Mouse (Mus musculus): ENCODE measurements at regions not wholly inside any gene's neighbourhood (a gene's known extent, or its start where the extent isn't known, plus 50 kb on each side); places are given as distances from the start of the nearest gene placed in this dataset.

DNA sequence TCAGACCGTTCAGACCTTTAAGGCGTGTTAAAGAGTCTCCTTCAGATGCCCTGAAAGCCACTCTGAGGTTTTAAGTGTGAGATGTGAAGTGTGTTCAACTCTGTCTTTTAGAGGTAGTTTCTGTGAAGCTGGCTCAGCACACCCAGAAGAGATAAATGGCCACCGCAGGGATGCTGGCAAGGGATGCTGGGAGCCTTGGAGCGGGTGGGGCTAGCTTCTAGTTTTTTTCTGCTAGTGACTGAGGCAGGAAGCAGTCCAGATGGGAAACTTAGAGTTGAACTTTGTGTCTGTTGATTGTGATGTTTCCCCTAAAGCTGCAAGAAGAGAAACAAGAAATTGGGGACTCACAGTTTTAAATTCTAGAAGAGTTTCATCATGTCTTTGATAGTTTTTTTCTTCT, 143.5 kb downstream of the Cdca7 start:
- 49% methylated on average over 4 of the region's 4 CpGs for WGBS
- no peak for ATAC-seq (ENCODE audit: insufficient number of reproducible peaks, insufficient read depth, low FRiP score, low TSS enrichment, low read depth)
- Histone ChIP-seq H3K4me2 (no peak overlapping the region), H3K9me3 (no peaks in the 10 kb centered on the region), H3K4me3 (no peak overlapping the region), H3K36me3 (no peaks in the 10 kb centered on the region), H3K9ac (no peak overlapping the region), H3K27me3 (no peaks in the 10 kb centered on the region), H3K4me1 (peaks cover 23% of the 10 kb centered on the region), H3K27ac (peak overlapping the region; percentile 58)

- peak overlapping the region; percentile 24 for H3K4me3 ChIP-seq
- no peaks in the 10 kb centered on the region for H3K27me3 ChIP-seq
- no peaks in the 10 kb centered on the region for H3K36me3 ChIP-seq
- peak overlapping the region; percentile 11; the same call in 1 of the 2 replicates for H3K9ac ChIP-seq
- peaks cover 18% of the 10 kb centered on the region for H3K4me1 ChIP-seq
- H3K4me2 ChIP-seq: peak overlapping the region; percentile 50
- peak overlapping the region; percentile 84 for H3K27ac ChIP-seq
- WGBS: 4% methylated on average over 9 of the region's 9 CpGs
- H3K9me3 ChIP-seq: no peaks in the 10 kb centered on the region
- ATAC-seq (ENCODE audit: insufficient number of reproducible peaks, insufficient read depth, low FRiP score, low TSS enrichment, low read depth): no peak
These were observed 144.3 kb downstream of the Cdca7 start for GRCm38 (mm10) chr2:72620182-72620652.

DNA sequence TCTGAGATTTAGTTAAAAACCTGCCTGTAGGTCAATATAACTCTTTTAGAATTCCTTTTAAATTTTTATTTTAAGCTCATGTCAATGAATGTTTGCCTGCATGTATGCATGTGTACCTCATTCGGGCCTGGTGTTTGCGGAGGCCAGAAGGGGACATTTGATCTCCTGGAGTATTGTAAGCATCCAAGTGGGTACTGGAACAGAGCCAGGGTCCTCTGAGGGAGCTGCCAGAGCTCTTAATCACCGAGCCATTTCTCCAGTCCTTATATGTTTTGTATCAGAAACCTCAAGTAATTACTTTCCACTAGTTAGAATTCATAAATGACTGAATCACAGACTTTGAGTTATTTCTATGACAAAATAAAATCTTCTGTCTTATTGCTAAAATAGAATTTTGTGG, 152.0 kb downstream of the Cdca7 start:
- peak overlapping the region; percentile 90; the same call in 1 of the 2 replicates for H3K27ac ChIP-seq
- no peak overlapping the region for H3K4me2 ChIP-seq
- H3K4me3 ChIP-seq: no peak overlapping the region
- no peak for ATAC-seq (ENCODE audit: insufficient number of reproducible peaks, insufficient read depth, low FRiP score, low TSS enrichment, low read depth)
- H3K4me1 ChIP-seq: peaks cover 31% of the 10 kb centered on the region
- H3K9ac ChIP-seq: no peak overlapping the region
- H3K27me3 ChIP-seq: no peaks in the 10 kb centered on the region
- WGBS: 24% methylated on average over 3 of the region's 3 CpGs
- no peaks in the 10 kb centered on the region for H3K36me3 ChIP-seq
- no peaks in the 10 kb centered on the region for H3K9me3 ChIP-seq

DNA sequence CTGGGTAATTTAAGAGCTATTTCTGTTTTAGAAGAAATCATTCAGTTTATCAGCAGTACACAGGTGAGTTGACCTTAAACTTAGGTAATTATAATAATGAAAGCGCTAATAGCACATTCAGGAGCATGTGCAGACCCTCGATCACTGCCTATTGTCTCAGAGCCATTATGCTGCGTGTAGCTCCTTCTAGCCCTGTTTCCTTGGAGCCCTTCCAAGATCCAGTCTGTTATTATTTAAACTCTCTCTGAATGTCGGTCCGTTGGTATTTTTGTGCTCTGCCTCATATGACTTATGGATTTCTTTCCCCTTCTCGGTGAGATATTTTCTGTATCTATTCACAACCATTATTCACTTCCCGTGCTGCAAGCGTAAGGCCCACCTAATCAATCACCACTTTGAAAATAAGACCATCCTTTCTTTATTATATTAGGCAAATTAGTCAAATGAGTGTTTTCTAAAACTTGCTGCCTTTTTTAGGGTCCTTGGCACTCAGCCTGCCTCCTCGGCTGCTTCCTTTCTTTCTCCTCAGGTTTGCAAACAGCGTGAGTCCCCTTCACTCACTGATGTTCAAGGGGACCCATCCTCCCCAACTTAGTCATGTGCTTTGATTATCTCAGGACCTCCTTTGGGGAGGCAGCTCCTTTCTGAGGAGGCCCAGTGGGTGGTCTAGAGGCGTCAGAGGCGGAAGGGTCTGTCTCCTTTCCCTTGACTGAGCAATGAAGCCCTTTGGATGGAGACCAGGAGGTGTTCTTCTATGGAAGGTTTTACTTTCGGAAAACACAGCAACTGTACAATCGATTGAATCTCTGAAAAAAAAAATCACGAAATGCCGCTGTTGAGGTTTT, 152.9 kb downstream of the Cdca7 start:
- H3K9me3 ChIP-seq: no peaks in the 10 kb centered on the region
- no peak overlapping the region for H3K4me3 ChIP-seq
- peak overlapping the region; percentile 90 for H3K27ac ChIP-seq
- no peak for ATAC-seq (ENCODE audit: insufficient number of reproducible peaks, insufficient read depth, low FRiP score, low TSS enrichment, low read depth)
- H3K9ac ChIP-seq: no peak overlapping the region; the same call in 1 of the 2 replicates
- no peaks in the 10 kb centered on the region for H3K36me3 ChIP-seq
- peak overlapping the region; percentile 36 for H3K4me2 ChIP-seq
- WGBS: 37% methylated on average over 16 of the region's 16 CpGs
- peaks cover 31% of the 10 kb centered on the region for H3K4me1 ChIP-seq
- H3K27me3 ChIP-seq: no peaks in the 10 kb centered on the region

DNA sequence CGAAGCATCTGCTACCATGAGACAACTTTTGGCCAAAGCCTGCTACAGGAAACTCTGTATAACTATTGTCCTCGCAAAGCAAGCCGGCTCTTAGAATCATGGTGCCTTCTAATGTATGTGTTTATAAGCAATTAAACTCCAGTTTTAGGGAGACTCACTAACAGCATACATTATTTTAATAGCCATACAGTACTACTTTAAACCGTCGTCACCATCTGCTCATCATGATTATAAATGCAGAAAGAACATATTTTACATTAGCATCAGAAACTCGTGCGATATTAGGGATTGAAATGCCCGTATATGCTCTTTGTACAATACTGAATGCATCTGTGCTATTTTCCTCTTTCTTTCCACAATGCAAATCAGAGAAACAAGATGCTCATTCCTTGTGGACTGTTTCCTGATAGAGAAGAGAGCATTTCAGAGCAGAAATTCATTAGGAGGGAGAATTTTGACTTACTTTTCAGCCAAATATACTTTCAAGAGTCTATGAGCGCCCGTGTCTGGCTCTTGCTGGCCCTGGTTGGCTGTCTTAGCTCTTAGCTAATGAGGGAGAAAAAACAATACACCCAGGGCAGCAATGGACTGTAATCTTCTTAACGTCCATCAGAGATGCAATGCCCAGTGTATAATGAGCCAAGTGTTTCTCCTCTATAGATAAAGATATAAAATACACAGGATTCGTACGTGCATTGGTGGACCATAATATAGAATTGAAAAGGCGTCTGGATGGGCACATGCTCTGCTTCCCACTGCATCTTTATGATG, 153.9 kb downstream of the Cdca7 start:
- 81% methylated on average over 14 of the region's 14 CpGs for WGBS
- Histone ChIP-seq H3K9ac (no peak overlapping the region), H3K4me2 (no peak overlapping the region), H3K36me3 (no peaks in the 10 kb centered on the region), H3K27me3 (no peaks in the 10 kb centered on the region), H3K27ac (peak overlapping the region; percentile 90; the same call in 1 of the 2 replicates), H3K4me1 (peaks cover 31% of the 10 kb centered on the region), H3K9me3 (0 out of 2 replicates have a peak, but pooled peaks cover 3% of the 10 kb centered on the region), H3K4me3 (no peak overlapping the region)
- no peak for ATAC-seq (ENCODE audit: insufficient number of reproducible peaks, insufficient read depth, low FRiP score, low TSS enrichment, low read depth)

- WGBS: 40% methylated on average over 9 of the region's 9 CpGs
- ATAC-seq (ENCODE audit: insufficient number of reproducible peaks, insufficient read depth, low FRiP score, low TSS enrichment, low read depth): no peak
- Histone ChIP-seq H3K4me3 (no peak overlapping the region), H3K9me3 (0 out of 2 replicates have a peak, but pooled peaks cover 3% of the 10 kb centered on the region), H3K9ac (no peak overlapping the region), H3K4me2 (no peak overlapping the region), H3K27me3 (no peaks in the 10 kb centered on the region), H3K36me3 (no peaks in the 10 kb centered on the region), H3K4me1 (peaks cover 15% of the 10 kb centered on the region), H3K27ac (no peak overlapping the region)
These were observed 162.1 kb downstream of the Cdca7 start for GRCm38 (mm10) chr2:72637881-72638620.

GRCm38 (mm10) chr2:72639022-72639421, 163.1 kb downstream of the Cdca7 start:
- no peak overlapping the region for H3K4me3 ChIP-seq
- no peaks in the 10 kb centered on the region for H3K36me3 ChIP-seq
- 0 out of 2 replicates have a peak, but pooled peaks cover 2% of the 10 kb centered on the region for H3K9me3 ChIP-seq
- H3K27me3 ChIP-seq: no peaks in the 10 kb centered on the region
- WGBS: 47% methylated on average over 4 of the region's 4 CpGs
- H3K27ac ChIP-seq: no peak overlapping the region
- no peak overlapping the region for H3K9ac ChIP-seq
- H3K4me1 ChIP-seq: peaks cover 16% of the 10 kb centered on the region
- no peak for ATAC-seq (ENCODE audit: insufficient number of reproducible peaks, insufficient read depth, low FRiP score, low TSS enrichment, low read depth)
- H3K4me2 ChIP-seq: no peak overlapping the region

GRCm38 (mm10) chr2:72641228-72641627, 165.3 kb downstream of the Cdca7 start:
- no peak overlapping the region for H3K4me2 ChIP-seq
- H3K4me3 ChIP-seq: no peak overlapping the region
- H3K9me3 ChIP-seq: no peaks in the 10 kb centered on the region
- no peak overlapping the region for H3K9ac ChIP-seq
- H3K36me3 ChIP-seq: no peaks in the 10 kb centered on the region
- ATAC-seq (ENCODE audit: insufficient number of reproducible peaks, insufficient read depth, low FRiP score, low TSS enrichment, low read depth): no peak
- H3K27ac ChIP-seq: no peak overlapping the region
- no peaks in the 10 kb centered on the region for H3K27me3 ChIP-seq
- peaks cover 19% of the 10 kb centered on the region for H3K4me1 ChIP-seq

DNA sequence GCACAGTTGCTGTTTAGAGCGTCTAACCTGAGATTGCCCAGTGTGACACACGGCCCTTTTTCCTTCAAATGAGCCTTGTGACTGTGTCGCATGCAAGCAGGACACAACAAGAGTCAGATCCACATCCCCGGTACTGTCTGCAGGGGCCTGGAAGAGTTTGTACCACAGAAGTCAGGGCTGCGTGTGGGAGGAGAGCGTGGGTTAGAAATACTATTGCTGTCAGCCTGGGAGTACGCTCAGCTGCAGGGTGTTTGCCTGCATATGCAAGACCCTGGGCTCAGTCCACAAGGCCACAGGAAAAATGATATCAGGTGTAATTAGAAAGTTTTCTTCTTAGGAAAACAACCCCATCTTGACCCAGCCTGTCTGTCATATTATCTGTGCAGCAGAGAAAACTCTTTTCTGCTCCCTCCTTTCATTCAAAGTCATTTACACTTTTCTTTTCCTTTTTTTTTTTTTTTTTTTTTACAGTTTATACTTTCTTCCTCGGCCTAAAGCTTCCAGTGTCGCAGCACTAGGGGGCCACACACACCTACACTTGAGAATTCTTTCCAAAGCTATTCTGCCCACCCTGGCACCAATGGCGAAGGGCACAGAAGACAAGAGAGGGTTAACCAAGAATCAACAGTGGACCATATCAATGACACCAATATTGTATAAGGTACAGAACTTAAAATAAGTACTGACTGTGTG, 168.3 kb downstream of the Cdca7 start:
- no peak overlapping the region for H3K4me2 ChIP-seq
- peaks cover 18% of the 10 kb centered on the region; the same call in 1 of the 2 replicates for H3K4me1 ChIP-seq
- no peaks in the 10 kb centered on the region for H3K9me3 ChIP-seq
- 73% methylated on average over 10 of the region's 10 CpGs for WGBS
- H3K36me3 ChIP-seq: no peaks in the 10 kb centered on the region
- H3K27ac ChIP-seq: no peak overlapping the region
- ATAC-seq (ENCODE audit: insufficient number of reproducible peaks, insufficient read depth, low FRiP score, low TSS enrichment, low read depth): no peak
- H3K9ac ChIP-seq: no peak overlapping the region
- H3K27me3 ChIP-seq: no peaks in the 10 kb centered on the region
- no peak overlapping the region for H3K4me3 ChIP-seq

- H3K4me1 ChIP-seq: peaks cover 16% of the 10 kb centered on the region; the same call in 1 of the 2 replicates
- ATAC-seq (ENCODE audit: insufficient number of reproducible peaks, insufficient read depth, low FRiP score, low TSS enrichment, low read depth): no peak
- 36% methylated on average over 5 of the region's 5 CpGs for WGBS
These were observed 171.7 kb downstream of the Cdca7 start for GRCm38 (mm10) chr2:72647642-72648041.

DNA sequence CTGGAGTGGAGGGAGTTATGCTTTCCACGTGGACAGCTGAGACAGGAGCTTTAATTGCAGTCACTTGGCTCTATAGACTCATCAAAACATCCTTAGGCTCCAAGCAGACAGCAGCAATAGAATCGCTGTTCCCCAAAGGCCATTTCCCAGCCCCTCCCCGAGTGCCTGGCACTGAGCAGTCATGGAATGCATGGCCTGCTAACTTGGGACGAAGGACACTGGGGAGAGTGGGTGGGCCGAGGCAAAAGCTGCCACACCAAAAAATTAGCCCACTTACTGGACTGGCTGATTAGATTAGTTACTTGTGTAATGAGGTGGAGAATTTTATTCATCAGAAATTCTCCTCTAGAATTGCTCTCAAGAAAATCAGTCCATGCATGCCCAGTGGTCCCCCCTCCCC, 172.3 kb downstream of the Cdca7 start:
- no peak overlapping the region for H3K4me3 ChIP-seq
- ATAC-seq (ENCODE audit: insufficient number of reproducible peaks, insufficient read depth, low FRiP score, low TSS enrichment, low read depth): no peak
- WGBS: 46% methylated on average over 5 of the region's 5 CpGs
- no peak overlapping the region for H3K27ac ChIP-seq
- H3K36me3 ChIP-seq: no peaks in the 10 kb centered on the region
- no peak overlapping the region for H3K9ac ChIP-seq
- H3K27me3 ChIP-seq: no peaks in the 10 kb centered on the region
- H3K9me3 ChIP-seq: no peaks in the 10 kb centered on the region
- peaks cover 16% of the 10 kb centered on the region; the same call in 1 of the 2 replicates for H3K4me1 ChIP-seq
- H3K4me2 ChIP-seq: no peak overlapping the region

More at GRCm38 (mm10) chr2:72647642-72648041, 171.7 kb downstream of the Cdca7 start:
- Histone ChIP-seq H3K36me3 (no peaks in the 10 kb centered on the region), H3K4me3 (no peak overlapping the region), H3K27me3 (no peaks in the 10 kb centered on the region), H3K9me3 (no peaks in the 10 kb centered on the region), H3K4me2 (no peak overlapping the region), H3K27ac (no peak overlapping the region), H3K9ac (no peak overlapping the region)

All from embryonic facial prominence, embryonic 13.5 days (tissue).